Mouse (Mus musculus) Patski (cell line): ENCODE data around the gene Lgr4. TPM values are rescaled to one million over a fixed set of nuclear protein-coding genes. Genes with fewer than 3 reads are reported as not detected.

ENCODE experiments used
- ATAC-seq: fragments of 100-300 bp; one replicate; pipeline ENCODE4 v1.8.0; 2021
- CTCF ChIA-PET: fragments of 350-600 bp; sonication (Branson Sonifier 250); formaldehyde crosslinking; loops from one replicate; lab custom pipeline; 2022; ENCODE audit warnings: inconsistent platforms; lab: Charles Lee
- POLR2A ChIA-PET: fragments of 350-600 bp; sonication (Branson Sonifier 250); formaldehyde crosslinking; loops from one replicate; lab custom pipeline; 2022; ENCODE audit warnings: antibody characterized with exemption, inconsistent platforms; lab: Charles Lee
- DNase-seq: peaks from one replicate; pipeline ENCODE4 v3.0.0-alpha.2; 2011; ENCODE audit warnings: low read depth, low spot score
- H3K27me3 ChIP-seq: fragments of 371-371 bp; one replicate; pipeline ENCODE4 v1.5.1; 2021
- CTCF ChIP-seq: fragments of 100-300 bp; IDR thresholded peaks from one replicate; pipeline ENCODE4 v1.5.1; 2021
- in situ Hi-C: fragments of 300-500 bp; cut with MboI; formaldehyde crosslinking; loops from 3 replicates; pipeline ENCODE4 v1.11.1; 2018; ENCODE audit warnings: low pct_unique_long_range_greater_than_20kb, mixed read lengths
- polyA plus RNA-seq: library from polyadenylated mRNA; unstranded; gene quantifications from one replicate; pipeline ENCODE4 v1.2.3, GENCODE M21; 2021

Gene Lgr4
- polyA plus RNA-seq, 1 experiment from 2014 or later = 48.5 TPM

GRCm38 (mm10) chr2:109955060-109955459 is 37.6 kb downstream of the Lgr4 start:
- TF ChIP-seq CTCF = no peak
- DNase-seq (no peak), ATAC-seq (peak; percentile 60)
- POLR2A ChIA-PET = no interaction called here
- no peaks in the 10 kb centered on the region for H3K27me3 ChIP-seq
- in situ Hi-C loops = no loop called here
- CTCF ChIA-PET = no interaction called here

DNA sequence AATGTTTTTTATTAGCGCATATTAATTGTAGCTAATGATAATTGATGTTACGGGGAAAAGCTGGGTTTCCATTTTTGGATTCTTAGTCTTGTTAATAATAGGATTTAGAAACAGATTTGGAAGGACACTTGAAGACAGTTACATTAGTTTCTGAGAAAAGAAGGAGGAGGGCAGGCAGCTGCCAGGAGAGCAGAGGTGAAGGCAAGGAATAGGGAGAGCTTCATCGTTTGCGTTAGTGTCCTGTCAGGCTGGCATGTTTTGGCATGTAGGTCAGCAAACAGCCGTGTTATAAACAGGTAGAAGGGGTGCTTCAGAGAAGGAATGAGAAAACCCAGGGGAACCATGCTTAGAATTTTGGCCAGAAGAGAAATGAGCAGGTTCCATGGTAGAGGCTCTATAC is 38.5 kb downstream of the Lgr4 start:
- ChIA-PET CTCF (interaction anchor here (1.2 kb wide), 1 partner anchor 47 kb away, joined by 3 read pairs; no protein-coding TSS in a partner anchor), POLR2A (interaction anchor here (1.1 kb wide), 1 partner anchor 23 kb away, joined by 3 read pairs; no protein-coding TSS in a partner anchor)
- ATAC-seq = no peak
- in situ Hi-C loops = no loop called here
- no peak for DNase-seq
- TF ChIP-seq CTCF = no peak
- H3K27me3 ChIP-seq = no peaks in the 10 kb centered on the region

GRCm38 (mm10) chr2:109956785-109957184 is 39.3 kb downstream of the Lgr4 start:
- DNase-seq = no peak
- ChIA-PET CTCF (interaction anchor here (1.0 to 1.2 kb wide), 3 partner anchors 12 to 46 kb away, joined by 3 read pairs; no protein-coding TSS in a partner anchor), POLR2A (interaction anchor here (1.1 kb wide), 1 partner anchor 24 kb away, joined by 3 read pairs; no protein-coding TSS in a partner anchor)
- no peak for TF ChIP-seq CTCF
- in situ Hi-C loops = no loop called here
- H3K27me3 ChIP-seq = no peaks in the 10 kb centered on the region
- ATAC-seq = no peak

DNA sequence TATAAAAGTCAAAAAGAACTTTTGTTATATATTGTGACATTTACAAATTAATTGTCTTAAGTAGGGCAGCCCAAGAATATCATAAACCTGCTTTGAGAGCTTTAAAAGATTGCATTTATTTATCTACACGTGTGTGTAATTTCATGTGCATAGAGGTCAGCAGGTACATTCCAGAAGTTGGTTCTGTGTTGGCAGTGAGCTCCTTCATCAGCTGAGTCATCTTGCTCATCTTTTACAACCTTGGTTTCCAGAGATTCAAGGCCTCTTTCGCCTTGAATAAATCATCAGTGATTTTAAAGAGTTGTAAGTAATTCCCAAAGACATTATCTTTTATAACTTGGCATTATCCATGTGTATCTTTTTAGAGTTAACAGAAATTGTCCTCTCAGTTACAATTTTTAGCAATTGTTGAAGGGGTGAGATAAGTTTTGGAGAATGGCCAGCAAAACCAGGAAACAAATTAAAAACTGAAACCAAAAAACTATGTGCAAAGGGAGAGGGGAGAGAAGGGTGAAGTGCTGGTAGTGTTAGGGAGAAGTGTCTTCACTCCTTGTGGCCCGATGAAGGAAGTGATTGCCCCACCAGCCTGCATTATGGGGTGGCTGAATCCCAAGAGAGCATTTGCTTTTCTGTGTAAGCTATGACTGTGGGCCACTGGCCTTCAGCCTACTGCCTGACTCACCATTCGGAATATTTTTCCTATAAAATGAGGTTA is 41.4 kb downstream of the Lgr4 start:
- DNase-seq = no peak

GRCm38 (mm10) chr2:109959407-109960075 is 42.1 kb downstream of the Lgr4 start:
- ChIA-PET CTCF (interaction anchor here (1.3 to 1.7 kb wide), 4 partner anchors 10 to 33 kb away, joined by 3 to 4 read pairs (median 4); no protein-coding TSS in a partner anchor), POLR2A (interaction anchor here (1.3 kb wide), 1 partner anchor 41 kb away, joined by 4 read pairs; no protein-coding TSS in a partner anchor)
- in situ Hi-C loops = no loop called here
- H3K27me3 ChIP-seq = no peaks in the 10 kb centered on the region
- DNase-seq (no peak), ATAC-seq (no peak)
- no peak for TF ChIP-seq CTCF

More for the DNA sequence above, 41.4 kb downstream of the Lgr4 start:
- ATAC-seq = peak; percentile 55
- POLR2A ChIA-PET = no interaction called here
- TF ChIP-seq CTCF = no peak
- H3K27me3 ChIP-seq = no peaks in the 10 kb centered on the region
- CTCF ChIA-PET = interaction anchor here (1.3 to 1.6 kb wide), 3 partner anchors 12 to 34 kb away, joined by 3 to 4 read pairs (median 3); no protein-coding TSS in a partner anchor
- in situ Hi-C loops = no loop called here

- H3K27me3 ChIP-seq = no peaks in the 10 kb centered on the region
- ChIA-PET CTCF (interaction anchor here (1.6 to 1.7 kb wide), 2 partner anchors 10 kb away, joined by 3 to 4 read pairs; no protein-coding TSS in a partner anchor), POLR2A (interaction anchor here (1.3 kb wide), 1 partner anchor 42 kb away, joined by 4 read pairs; no protein-coding TSS in a partner anchor)
- ATAC-seq (no peak), DNase-seq (no peak)
- TF ChIP-seq CTCF = no peak
- in situ Hi-C loops = no loop called here
These were observed 42.8 kb downstream of the Lgr4 start for GRCm38 (mm10) chr2:109960246-109960645.

DNA sequence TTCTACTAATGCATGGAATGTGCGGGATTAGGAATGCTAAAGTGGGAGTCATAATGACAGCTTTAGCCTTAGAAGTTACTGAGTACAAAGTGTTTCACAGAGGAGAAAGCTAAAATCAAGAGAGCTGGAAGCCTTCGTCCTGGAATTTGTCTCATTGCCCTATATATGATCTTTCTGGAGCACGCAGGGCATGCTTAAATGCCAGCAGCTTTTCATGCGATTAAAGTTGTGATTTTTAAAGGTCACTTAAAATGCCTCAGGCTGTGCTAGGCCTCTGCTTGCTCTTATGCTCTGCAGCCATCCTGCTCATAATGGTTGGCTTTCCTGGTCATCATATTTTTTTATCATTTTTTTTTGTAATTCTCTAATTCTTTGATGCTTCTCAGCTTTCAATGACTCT is 43.7 kb downstream of the Lgr4 start:
- ATAC-seq (no peak), DNase-seq (no peak)
- POLR2A ChIA-PET = interaction anchor here (1.3 kb wide), 1 partner anchor 43 kb away, joined by 4 read pairs; no protein-coding TSS in a partner anchor
- TF ChIP-seq CTCF = no peak
- CTCF ChIA-PET = interaction anchor here (1.2 to 1.7 kb wide), 2 partner anchors 11 to 12 kb away, joined by 4 read pairs; no protein-coding TSS in a partner anchor
- no peaks in the 10 kb centered on the region for H3K27me3 ChIP-seq
- in situ Hi-C loops = no loop called here

- CTCF ChIA-PET = interaction anchor here (2.7 kb wide), 1 partner anchor 9 kb away, joined by 6 read pairs; no protein-coding TSS in a partner anchor
- DNase-seq (no peak), ATAC-seq (no peak)
- POLR2A ChIA-PET = no interaction called here
- in situ Hi-C loops = no loop called here
- TF ChIP-seq CTCF = no peak
- no peaks in the 10 kb centered on the region for H3K27me3 ChIP-seq
These were observed 46.3 kb downstream of the Lgr4 start for GRCm38 (mm10) chr2:109963591-109964258.

DNA sequence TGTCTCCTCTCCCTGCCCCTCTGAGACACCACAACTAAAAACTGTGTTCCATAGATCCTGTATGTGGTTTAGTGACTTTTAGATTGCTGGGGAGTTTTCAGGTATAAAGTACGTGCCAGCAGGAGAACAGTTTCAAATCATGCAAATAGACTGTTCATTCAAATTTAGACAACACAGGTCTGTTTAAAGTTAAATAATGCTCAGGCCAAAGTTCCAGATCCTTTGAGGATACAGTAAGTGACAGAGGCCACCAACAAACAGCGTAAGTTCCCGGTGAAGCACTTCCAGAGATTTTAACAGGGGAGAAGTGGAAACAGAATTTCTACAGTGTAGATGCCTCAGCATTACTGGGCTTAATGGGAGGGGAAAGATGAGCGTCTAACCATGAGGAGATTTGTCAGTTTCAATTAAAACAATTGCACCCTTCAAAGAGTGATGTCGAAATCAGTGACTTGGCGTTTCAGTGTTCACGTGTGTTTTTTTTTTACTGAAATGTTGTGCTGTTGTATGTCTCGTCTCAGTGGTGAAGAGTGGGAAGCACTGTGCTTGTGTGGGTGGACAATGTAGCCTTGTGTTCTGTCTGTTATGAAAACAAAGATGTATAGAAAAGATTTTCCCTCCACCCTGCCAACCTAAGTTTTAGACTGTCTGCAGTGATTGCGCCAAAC is 48.4 kb downstream of the Lgr4 start:
- ATAC-seq (no peak), DNase-seq (no peak)
- no peaks in the 10 kb centered on the region for H3K27me3 ChIP-seq
- ChIA-PET CTCF (interaction anchor here (0.7 to 1.4 kb wide), 2 partner anchors 15 to 21 kb away, joined by 3 read pairs; no protein-coding TSS in a partner anchor), POLR2A (no interaction called here)
- TF ChIP-seq CTCF = no peak
- in situ Hi-C loops = no loop called here
